Mouse (Mus musculus): ENCODE measurements around the gene Mrs2. TPM values are rescaled to one million over a fixed set of nuclear protein-coding genes. Genes with fewer than 3 reads are reported as not detected.
A peak's percentile ranks its signal among the peaks of the same experiment; 100 is the strongest.

Mrs2 gene
- total and polyA plus RNA-seq, 3 experiments, result 24.1 to 49.3 (median 46.8) TPM

DNA sequence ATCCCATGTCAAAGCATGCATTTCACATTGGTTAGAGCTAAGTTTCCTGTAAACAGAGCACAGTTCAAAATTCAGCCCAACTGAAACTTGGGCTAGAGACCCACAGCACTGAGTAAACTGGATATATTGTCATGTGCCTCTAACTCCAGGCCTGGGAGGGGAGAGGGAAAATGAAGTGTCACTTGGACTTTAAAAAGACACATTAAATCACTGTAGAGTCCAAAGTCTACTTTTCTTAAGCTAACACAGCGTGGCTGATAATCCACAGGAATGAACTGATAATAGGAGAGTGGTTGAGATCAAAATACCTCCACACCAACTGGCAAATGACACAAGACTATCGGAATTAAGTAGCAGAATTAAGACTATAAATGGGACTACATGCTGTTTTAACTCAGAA lies 20.6 kb downstream of the Mrs2 start:
- H3K4me1 ChIP-seq (ENCODE audit: control insufficient read depth, insufficient read depth, low read length), result no peaks in the 10 kb centered on the region
- no peak for TF ChIP-seq CTCF (IDR thresholded peaks at IDR 0.05)
- no peak for TF ChIP-seq EP300 (IDR thresholded peaks at IDR 0.05; ENCODE audit: insufficient read depth, low read depth, low read length)
- no peak for TF ChIP-seq POLR2A (IDR thresholded peaks at IDR 0.05; ENCODE audit: insufficient read depth, low read depth, low read length)
- no peaks in the 10 kb centered on the region for H3K79me2 ChIP-seq (replicated peaks; ENCODE audit: control insufficient read depth, insufficient read depth, low read length)
- H3K27me3 ChIP-seq (ENCODE audit: control insufficient read depth, insufficient read depth, low read length), result no peaks in the 10 kb centered on the region
- intact Hi-C loops (cut with DNase I), result no loop called here
- H3K36me3 ChIP-seq (ENCODE audit: control insufficient read depth, insufficient read depth, low read length), result peaks cover 1% of the 10 kb centered on the region; the same call in 1 of the 2 replicates
- 73% methylated on average over 2 of the region's 2 CpGs for WGBS
- no peak overlapping the region for H3K9ac ChIP-seq (ENCODE audit: low read depth, low read length)
- no peak overlapping the region for H3K4me3 ChIP-seq
- no peak for DNase-seq
- H3K27ac ChIP-seq, result no peak overlapping the region

DNA sequence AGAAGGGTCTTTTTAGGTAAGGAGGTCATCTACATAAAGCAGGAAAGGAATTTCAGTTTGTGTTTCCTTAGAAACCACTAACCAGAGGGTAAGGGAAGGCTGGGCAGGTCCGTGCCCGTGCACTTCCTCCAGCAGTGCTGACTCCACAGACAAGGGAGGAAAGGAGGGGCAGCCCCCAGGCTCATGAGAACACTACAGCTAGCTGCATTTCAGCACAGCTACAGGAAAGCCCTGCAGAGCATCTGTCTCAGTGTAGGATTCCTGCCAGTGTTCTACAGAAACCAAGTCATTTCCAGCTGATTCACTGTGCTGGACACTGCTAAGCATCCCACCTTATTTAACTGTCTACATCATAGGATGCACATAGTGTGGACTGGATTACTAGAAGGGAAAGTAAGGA lies 27.0 kb downstream of the Mrs2 start:
- no peaks in the 10 kb centered on the region for H3K79me2 ChIP-seq (replicated peaks; ENCODE audit: control insufficient read depth, insufficient read depth, low read length)
- intact Hi-C loops (cut with DNase I), result no loop called here
- no peak overlapping the region for H3K27ac ChIP-seq
- no peak overlapping the region for H3K4me3 ChIP-seq
- 63% methylated on average over 2 of the region's 2 CpGs for WGBS
- TF ChIP-seq CTCF (IDR thresholded peaks at IDR 0.05) (no peak), EP300 (IDR thresholded peaks at IDR 0.05; ENCODE audit: insufficient read depth, low read depth, low read length) (no peak), POLR2A (IDR thresholded peaks at IDR 0.05; ENCODE audit: insufficient read depth, low read depth, low read length) (no peak)
- H3K9ac ChIP-seq (ENCODE audit: low read depth, low read length), result no peak overlapping the region
- no peaks in the 10 kb centered on the region for H3K4me1 ChIP-seq (ENCODE audit: control insufficient read depth, insufficient read depth, low read length)
- no peak for DNase-seq
- H3K27me3 ChIP-seq (ENCODE audit: control insufficient read depth, insufficient read depth, low read length), result no peaks in the 10 kb centered on the region
- no peaks in the 10 kb centered on the region for H3K36me3 ChIP-seq (ENCODE audit: control insufficient read depth, insufficient read depth, low read length)

DNA sequence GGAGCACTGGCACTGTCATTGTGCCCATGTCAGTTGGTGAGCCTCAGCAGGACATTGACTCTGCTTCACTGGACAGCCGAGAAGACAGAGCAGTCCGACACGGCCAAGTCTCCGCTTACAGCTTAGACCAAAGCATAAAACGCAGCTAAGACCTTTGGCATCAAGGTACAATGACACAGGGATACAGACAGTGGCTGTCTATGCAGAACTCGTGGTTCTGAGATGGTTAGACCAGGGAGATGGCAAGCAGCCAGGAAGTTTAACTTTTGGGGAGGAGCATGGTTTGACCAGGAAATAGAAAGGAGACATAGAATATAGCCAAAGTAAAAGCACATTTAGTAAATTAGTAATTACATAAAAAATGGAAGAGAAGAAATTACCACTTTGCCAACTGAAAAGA lies 31.2 kb downstream of the Mrs2 start:
- H3K36me3 ChIP-seq (ENCODE audit: control insufficient read depth, insufficient read depth, low read length), result no peaks in the 10 kb centered on the region
- peaks cover 1% of the 10 kb centered on the region; the same call in 1 of the 2 replicates for H3K4me1 ChIP-seq (ENCODE audit: control insufficient read depth, insufficient read depth, low read length)
- no peaks in the 10 kb centered on the region for H3K27me3 ChIP-seq (ENCODE audit: control insufficient read depth, insufficient read depth, low read length)
- TF ChIP-seq CTCF (IDR thresholded peaks at IDR 0.05) (no peak), EP300 (IDR thresholded peaks at IDR 0.05; ENCODE audit: insufficient read depth, low read depth, low read length) (no peak), POLR2A (IDR thresholded peaks at IDR 0.05; ENCODE audit: insufficient read depth, low read depth, low read length) (no peak)
- 72% methylated on average over 6 of the region's 6 CpGs for WGBS
- no peaks in the 10 kb centered on the region for H3K79me2 ChIP-seq (replicated peaks; ENCODE audit: control insufficient read depth, insufficient read depth, low read length)
- H3K9ac ChIP-seq (ENCODE audit: low read depth, low read length), result no peak overlapping the region
- H3K4me3 ChIP-seq, result no peak overlapping the region
- intact Hi-C loops (cut with DNase I), result loop anchor here (1.0 to 10.0 kb wide), 3 partner anchors 11 to 504 kb away; no protein-coding TSS in a partner anchor
- DNase-seq, result no peak
- H3K27ac ChIP-seq, result no peak overlapping the region

DNA sequence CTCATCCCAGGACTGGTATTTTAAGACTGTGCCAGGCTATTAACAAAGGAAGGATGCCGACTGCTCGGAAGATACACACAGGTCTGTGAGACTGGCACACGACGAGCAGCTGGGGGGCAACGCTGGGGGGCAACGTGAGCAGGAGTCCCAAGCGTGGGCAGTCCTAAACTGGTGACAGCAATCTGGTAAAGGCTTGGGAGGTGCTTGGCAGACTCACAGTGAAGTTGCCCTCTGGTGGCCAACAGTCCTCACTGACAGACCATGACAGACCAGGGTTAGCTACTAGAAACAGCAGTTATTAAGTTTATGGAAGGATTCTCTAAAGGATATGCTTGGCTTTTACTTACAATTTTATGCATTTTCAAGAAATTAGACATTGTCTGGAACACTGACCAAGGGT lies 31.8 kb downstream of the Mrs2 start:
- Histone ChIP-seq H3K4me3 (no peak overlapping the region), H3K27me3 (ENCODE audit: control insufficient read depth, insufficient read depth, low read length) (no peaks in the 10 kb centered on the region), H3K79me2 (replicated peaks; ENCODE audit: control insufficient read depth, insufficient read depth, low read length) (no peaks in the 10 kb centered on the region), H3K4me1 (ENCODE audit: control insufficient read depth, insufficient read depth, low read length) (peaks cover 1% of the 10 kb centered on the region; the same call in 1 of the 2 replicates), H3K9ac (ENCODE audit: low read depth, low read length) (no peak overlapping the region), H3K27ac (no peak overlapping the region), H3K36me3 (ENCODE audit: control insufficient read depth, insufficient read depth, low read length) (no peaks in the 10 kb centered on the region)
- TF ChIP-seq CTCF (IDR thresholded peaks at IDR 0.05) (peak; percentile 78), POLR2A (IDR thresholded peaks at IDR 0.05; ENCODE audit: insufficient read depth, low read depth, low read length) (no peak), EP300 (IDR thresholded peaks at IDR 0.05; ENCODE audit: insufficient read depth, low read depth, low read length) (0 out of 2 replicates have a peak, but pooled peaks have one; percentile 44)
- intact Hi-C loops (cut with DNase I), result loop anchor here (10.0 kb wide), 1 partner anchor 504 kb away; no protein-coding TSS in a partner anchor
- DNase-seq, result peak; percentile 44 to 58
- 43% methylated on average over 7 of the region's 7 CpGs for WGBS

DNA sequence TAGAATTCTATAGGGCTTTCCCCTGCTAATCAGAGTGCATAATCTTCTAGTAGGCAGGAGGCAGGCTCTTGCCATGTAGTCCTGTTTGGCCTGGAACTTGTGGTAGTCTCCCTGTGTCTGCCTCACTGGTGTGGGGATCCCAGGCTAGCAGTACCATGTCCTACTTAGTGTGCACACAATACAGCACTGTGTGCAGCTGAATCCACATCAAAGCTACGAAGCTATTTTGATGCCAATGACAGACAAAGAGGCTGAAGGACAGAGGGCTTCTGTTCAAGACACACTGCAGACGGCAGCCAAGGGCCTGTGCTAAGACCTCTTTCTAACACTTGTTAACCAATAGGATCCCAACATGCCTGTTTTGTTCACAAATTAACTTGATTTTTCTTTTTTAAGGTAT lies 34.7 kb downstream of the Mrs2 start:
- 65% methylated on average over 2 of the region's 2 CpGs for WGBS
- intact Hi-C loops (cut with DNase I), result loop anchor here (10.0 kb wide), 1 partner anchor 501 kb away; no protein-coding TSS in a partner anchor
- H3K36me3 ChIP-seq (ENCODE audit: control insufficient read depth, insufficient read depth, low read length), result no peaks in the 10 kb centered on the region

DNA sequence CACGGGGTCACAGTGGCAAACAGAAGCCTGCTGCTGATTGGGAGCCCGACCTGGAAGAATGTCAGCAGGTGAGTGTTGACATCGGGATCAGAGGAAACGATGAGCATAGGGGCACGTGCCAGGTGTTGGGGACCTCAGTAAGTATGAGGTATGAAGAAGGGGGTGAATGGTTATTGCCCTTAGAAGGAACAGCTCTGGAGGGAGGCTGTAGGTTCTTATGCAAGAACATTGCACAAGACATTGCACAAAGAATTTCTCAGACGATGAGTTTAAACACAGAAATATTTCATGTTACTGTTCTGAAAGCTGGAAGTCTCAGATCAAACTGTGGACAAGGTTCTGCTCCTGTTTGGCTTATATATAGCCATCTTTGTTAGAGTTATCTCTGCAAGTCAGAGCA lies 39.1 kb downstream of the Mrs2 start:
- Histone ChIP-seq H3K36me3 (ENCODE audit: control insufficient read depth, insufficient read depth, low read length) (no peaks in the 10 kb centered on the region), H3K27ac (no peak overlapping the region), H3K79me2 (replicated peaks; ENCODE audit: control insufficient read depth, insufficient read depth, low read length) (no peaks in the 10 kb centered on the region), H3K9ac (ENCODE audit: low read depth, low read length) (no peak overlapping the region), H3K27me3 (ENCODE audit: control insufficient read depth, insufficient read depth, low read length) (no peaks in the 10 kb centered on the region), H3K4me1 (ENCODE audit: control insufficient read depth, insufficient read depth, low read length) (peaks cover 1% of the 10 kb centered on the region; the same call in 1 of the 2 replicates), H3K4me3 (no peak overlapping the region)
- intact Hi-C loops (cut with DNase I), result loop anchor here (10.0 kb wide), 1 partner anchor 496 kb away; no protein-coding TSS in a partner anchor
- 79% methylated on average over 6 of the region's 6 CpGs for WGBS
- TF ChIP-seq EP300 (IDR thresholded peaks at IDR 0.05; ENCODE audit: insufficient read depth, low read depth, low read length) (no peak), POLR2A (IDR thresholded peaks at IDR 0.05; ENCODE audit: insufficient read depth, low read depth, low read length) (no peak), CTCF (IDR thresholded peaks at IDR 0.05) (no peak)
- no peak for DNase-seq

More for the DNA sequence above, 34.7 kb downstream of the Mrs2 start:
- no peak overlapping the region for H3K9ac ChIP-seq (ENCODE audit: low read depth, low read length)
- H3K27me3 ChIP-seq (ENCODE audit: control insufficient read depth, insufficient read depth, low read length), result no peaks in the 10 kb centered on the region
- no peak overlapping the region for H3K27ac ChIP-seq
- H3K4me3 ChIP-seq, result no peak overlapping the region
- H3K4me1 ChIP-seq (ENCODE audit: control insufficient read depth, insufficient read depth, low read length), result peaks cover 1% of the 10 kb centered on the region; the same call in 1 of the 2 replicates
- no peaks in the 10 kb centered on the region for H3K79me2 ChIP-seq (replicated peaks; ENCODE audit: control insufficient read depth, insufficient read depth, low read length)
- no peak for TF ChIP-seq EP300 (IDR thresholded peaks at IDR 0.05; ENCODE audit: insufficient read depth, low read depth, low read length)
- TF ChIP-seq POLR2A (IDR thresholded peaks at IDR 0.05; ENCODE audit: insufficient read depth, low read depth, low read length), result no peak
- TF ChIP-seq CTCF (IDR thresholded peaks at IDR 0.05), result no peak
- DNase-seq, result no peak

All from heart, adult 2 months (tissue).